Mouse (Mus musculus) A20 (cell line): Measurements from ENCODE around the gene BC053393.

Experiments
- DNase-seq: peaks from one replicate; pipeline ENCODE4 v3.0.0-alpha.2; 2011; ENCODE audit warnings: low read depth, low spot score

The BC053393 gene

GRCm38 (mm10) chr11:46571327-46571726, at the start of gene BC053393:
Gene BC053393 (plus strand): TSS chr11:46571536.
- no peak for DNase-seq

GRCm38 (mm10) chr11:46522719-46523118, 48.6 kb upstream of the BC053393 start:
- DNase-seq = peak; percentile 47

GRCm38 (mm10) chr11:46523912-46524311, 47.4 kb upstream of the BC053393 start, which contains the start of gene Gm12169:
Gene Gm12169 (plus strand): TSS chr11:46524212.
- DNase-seq = no peak

- DNase-seq = peak; percentile 74
These were observed 41.2 kb upstream of the BC053393 start for GRCm38 (mm10) chr11:46530149-46530548.

GRCm38 (mm10) chr11:46536978-46537377, 34.4 kb upstream of the BC053393 start:
- no peak for DNase-seq

- no peak for DNase-seq
These were observed 27.8 kb upstream of the BC053393 start for GRCm38 (mm10) chr11:46543530-46543929.

- no peak for DNase-seq
These were observed 21.6 kb upstream of the BC053393 start for GRCm38 (mm10) chr11:46549721-46550120.

- no peak for DNase-seq
These were observed 18.6 kb upstream of the BC053393 start for GRCm38 (mm10) chr11:46552741-46553140.

GRCm38 (mm10) chr11:46561096-46561495, 10.2 kb upstream of the BC053393 start:
- no peak for DNase-seq

GRCm38 (mm10) chr11:46564671-46565070, 6.7 kb upstream of the BC053393 start:
- no peak for DNase-seq

GRCm38 (mm10) chr11:46565967-46566366, 5.4 kb upstream of the BC053393 start:
- no peak for DNase-seq

- no peak for DNase-seq
These were observed 2.2 kb upstream of the BC053393 start for GRCm38 (mm10) chr11:46569107-46569506.

- DNase-seq = no peak
These were observed 7.5 kb downstream of the BC053393 start for GRCm38 (mm10) chr11:46578771-46579281.

- DNase-seq = no peak
These were observed 9.1 kb downstream of the BC053393 start for GRCm38 (mm10) chr11:46580428-46580827.

GRCm38 (mm10) chr11:46582741-46583140, 11.4 kb downstream of the BC053393 start:
- DNase-seq = no peak

GRCm38 (mm10) chr11:46592416-46592815, 21.1 kb downstream of the BC053393 start:
- no peak for DNase-seq

GRCm38 (mm10) chr11:46619929-46620328, 48.6 kb downstream of the BC053393 start:
- no peak for DNase-seq

GRCm38 (mm10) chr11:46620414-46621168, 49.3 kb downstream of the BC053393 start:
- no peak for DNase-seq

- no peak for DNase-seq
These were observed 58.0 kb downstream of the BC053393 start, which contains the start of gene Dppa1 for GRCm38 (mm10) chr11:46629211-46629795. Gene Dppa1 (minus strand): TSS chr11:46629261.

- DNase-seq = no peak
These were observed 60.3 kb downstream of the BC053393 start for GRCm38 (mm10) chr11:46631635-46632034.

- DNase-seq = peak; percentile 43
These were observed 64.2 kb downstream of the BC053393 start for GRCm38 (mm10) chr11:46635516-46635915.

- DNase-seq = peak; percentile 37
These were observed 65.2 kb downstream of the BC053393 start for GRCm38 (mm10) chr11:46636568-46636967.
